In the genomic region with DNA sequence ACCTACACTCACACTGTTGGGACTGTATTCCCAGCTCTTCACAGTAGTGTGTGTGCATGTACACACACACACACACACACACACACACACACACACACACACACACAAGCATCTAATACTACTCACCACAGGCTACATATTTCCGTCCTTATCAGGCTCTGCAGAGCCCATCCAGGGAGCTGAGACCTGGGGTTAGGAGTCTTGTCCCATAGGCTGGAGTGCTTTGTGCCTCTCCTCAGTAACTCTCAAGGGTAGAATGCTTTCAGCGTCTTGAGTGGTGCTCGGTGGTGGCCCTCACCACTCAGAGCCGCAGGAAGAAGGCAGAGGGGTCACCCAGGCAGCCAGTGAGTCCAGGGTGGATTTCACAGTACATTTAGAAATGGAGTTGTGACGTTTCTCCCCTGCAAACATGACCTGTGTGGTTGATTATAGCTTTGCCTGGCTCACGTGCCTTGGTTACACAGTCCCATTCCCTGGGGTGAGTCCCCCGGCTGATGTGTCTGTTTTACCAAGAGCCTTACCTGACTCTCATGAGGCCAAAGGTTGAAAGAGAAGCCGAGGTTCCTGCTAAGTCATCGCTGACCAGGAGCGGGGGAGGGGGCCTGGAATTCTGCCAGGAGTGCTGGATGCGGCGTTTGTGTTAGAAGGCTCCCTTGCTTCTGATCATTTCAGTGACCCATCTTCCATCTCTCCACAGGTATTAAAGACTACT, we compare ENCODE assay signal across 12 mouse cellular contexts. TPM values are rescaled to one million over a fixed set of nuclear protein-coding genes. Genes with fewer than 3 reads are reported as not detected.
DNase-seq lines count a peak whose midpoint lies in the region; ATAC-seq and TF ChIP-seq lines count a peak whose summit lies in the region.
"Had no signal": no experiment of that assay in that cellular context is flagged by ENCODE, and none has a peak within 500 bp of the region (broad histone marks: within the 10 kb centered on the region; RNA-seq: fewer than 3 reads in every experiment).

No protein-coding gene starts in this region.

- H3K4me3 ChIP-seq in megakaryocyte, embryonic 14.5 days (replicated peaks) = peak overlapping the region; percentile 7
- no peak overlapping the region for H3K4me3 ChIP-seq in kidney, embryonic 14.5 days (ENCODE audit: low read length)
- H3K4me3 ChIP-seq in liver, postnatal 0 days (ENCODE audit: low read depth, low read length) = peak overlapping the region; percentile 86
- H3K4me3 ChIP-seq: myocyte had no signal

- no peak for ATAC-seq in megakaryocyte, adult 5-6 weeks (ENCODE audit: poor library complexity, severe bottlenecking)
- no peak for ATAC-seq in kidney, embryonic 14.5 days (ENCODE audit: low FRiP score, low TSS enrichment)
- ATAC-seq in liver, postnatal 0 days = peak; percentile 64

- 0 out of 2 replicates have a peak, but pooled peaks have one; percentile 3 for TF ChIP-seq EP300 in liver, postnatal 0 days (IDR thresholded peaks at IDR 0.05; ENCODE audit: low read depth)

- peaks cover 72% of the 10 kb centered on the region for H3K4me1 ChIP-seq in megakaryocyte, embryonic 14.5 days
- H3K4me1 ChIP-seq in kidney, embryonic 14.5 days (ENCODE audit: control insufficient read depth, insufficient read depth, low read length) = peaks cover 12% of the 10 kb centered on the region; the same call in 1 of the 2 replicates
- H3K4me1 ChIP-seq in liver, postnatal 0 days (ENCODE audit: insufficient read depth) = peaks cover 57% of the 10 kb centered on the region

- WGBS in kidney, embryonic 14.5 days = 48% methylated on average over 12 of the region's 12 CpGs
- 49% methylated on average over 12 of the region's 12 CpGs for WGBS in liver, postnatal 0 days (ENCODE audit: insufficient replicate concordance)

- DNase-seq in adrenal gland, adult 2 months = peak; percentile 59
- DNase-seq in adrenal gland, adult 18-20 months (ENCODE audit: low spot score in 2 of 2) = no peak
- DNase-seq in liver, postnatal 0 days = peak; percentile 76
- DNase-seq in cerebellum, adult 8-10 months = no peak
- no peak for DNase-seq in urinary bladder, adult 2 months (ENCODE audit: low spot score)
- DNase-seq: embryo, embryonic 11 days; gastrocnemius, postnatal 25 days; layer of hippocampus, postnatal 36 days had no signal

- no peak for TF ChIP-seq CTCF in liver, postnatal 0 days (IDR thresholded peaks at IDR 0.05; ENCODE audit: low read depth)

- H3K9me3 ChIP-seq in megakaryocyte, embryonic 14.5 days = peaks cover 6% of the 10 kb centered on the region
- no peaks in the 10 kb centered on the region for H3K9me3 ChIP-seq in kidney, embryonic 14.5 days (ENCODE audit: control insufficient read depth, low read length)
- H3K9me3 ChIP-seq in liver, postnatal 0 days (ENCODE audit: low read length) = no peaks in the 10 kb centered on the region

- H3K36me3 ChIP-seq in megakaryocyte, embryonic 14.5 days (replicated peaks; ENCODE audit: low read length) = peaks cover 92% of the 10 kb centered on the region
- H3K36me3 ChIP-seq in kidney, embryonic 14.5 days (ENCODE audit: control insufficient read depth, insufficient read depth, low read length) = peaks cover 34% of the 10 kb centered on the region
- H3K36me3 ChIP-seq in liver, postnatal 0 days (replicated peaks; ENCODE audit: insufficient read depth, low read length) = peaks cover 67% of the 10 kb centered on the region

- no peaks in the 10 kb centered on the region for H3K27me3 ChIP-seq in megakaryocyte, embryonic 14.5 days (replicated peaks)
- H3K27me3 ChIP-seq in kidney, embryonic 14.5 days (ENCODE audit: control insufficient read depth, insufficient read depth, low read length) = no peaks in the 10 kb centered on the region
- no peaks in the 10 kb centered on the region for H3K27me3 ChIP-seq in liver, postnatal 0 days (ENCODE audit: insufficient read depth, low read length)

- H3K27ac ChIP-seq in kidney, embryonic 14.5 days (ENCODE audit: low read depth, low read length) = 0 out of 2 replicates have a peak overlapping the region, but pooled peaks have one; percentile 30
- H3K27ac ChIP-seq in liver, postnatal 0 days (ENCODE audit: low read depth) = peak overlapping the region; percentile 82

- peak overlapping the region; percentile 31; the same call in 1 of the 2 replicates for H3K9ac ChIP-seq in kidney, embryonic 14.5 days (ENCODE audit: low read depth, low read length)
- H3K9ac ChIP-seq in liver, postnatal 0 days (replicated peaks) = peak overlapping the region; percentile 35

- H3K4me2 ChIP-seq in kidney, embryonic 14.5 days (replicated peaks; ENCODE audit: low read depth, low read length) = no peak overlapping the region
- H3K4me2 ChIP-seq in liver, postnatal 0 days (ENCODE audit: low read depth, low read length) = peak overlapping the region; percentile 80

RNA-seq across cellular contexts. Expression of a gene that starts 7.2 kb away (rescaled TPM):
- 100 to 1,000 TPM; 161 to 186 TPM for total RNA-seq in adrenal gland, adult 2 months (2021)
- polyA plus RNA-seq in adrenal gland, adult 2 months (2012; rRNA removed) = 218 and 257 TPM in 2 replicates
- total RNA-seq in adrenal gland, adult 18-20 months (2021) = 100 to 1,000 TPM; 115 to 227 TPM
- 46.1 and 131 TPM in 2 replicates for polyA plus RNA-seq in megakaryocyte, embryonic 14.5 days (2012; ENCODE audit: insufficient read depth, low replicate concordance)
- 24.8 and 35.1 TPM in 2 replicates for total RNA-seq in megakaryocyte, adult 5-6 weeks (2015)
- total RNA-seq in megakaryocyte, adult 5-6 weeks (2017) = 10.0 and 10.7 TPM in 2 replicates
- 161 and 195 TPM in 2 replicates for polyA plus RNA-seq in kidney, embryonic 14.5 days (2014; fragmentation: Nextera tagmentation; extraction: Ambion mirVana)
- polyA plus RNA-seq in liver, postnatal 0 days (2015; fragmentation: Nextera tagmentation; extraction: Ambion mirVana) = 349 and 355 TPM in 2 replicates
- polyA plus RNA-seq in urinary bladder, adult 2 months (2012; rRNA removed) = 47.7 and 53.9 TPM in 2 replicates

RNA-seq across cellular contexts. Expression of a gene that starts 30.1 kb away (rescaled TPM):
- 10 to 100 TPM in 1 of 2 experiments, 1 to 10 TPM in 1; 9.1 to 16.1 TPM for total RNA-seq in adrenal gland, adult 2 months (2021)
- 4.3 and 4.5 TPM in 2 replicates for polyA plus RNA-seq in adrenal gland, adult 2 months (2012; rRNA removed)
- total RNA-seq in adrenal gland, adult 18-20 months (2021) = 10 to 100 TPM in 1 of 2 experiments, 1 to 10 TPM in 1; 9.3 to 11.4 TPM
- 4.2 and 6.8 TPM in 2 replicates for polyA plus RNA-seq in megakaryocyte, embryonic 14.5 days (2012; ENCODE audit: insufficient read depth, low replicate concordance)
- 14.1 and 17.8 TPM in 2 replicates for total RNA-seq in megakaryocyte, adult 5-6 weeks (2015)
- 26.9 and 28.4 TPM in 2 replicates for total RNA-seq in megakaryocyte, adult 5-6 weeks (2017)
- polyA plus RNA-seq in kidney, embryonic 14.5 days (2014; fragmentation: Nextera tagmentation; extraction: Ambion mirVana) = 0.24 and 0.51 TPM in 2 replicates
- polyA plus RNA-seq in liver, postnatal 0 days (2015; fragmentation: Nextera tagmentation; extraction: Ambion mirVana) = 1.3 and 2.3 TPM in 2 replicates
- polyA plus RNA-seq in urinary bladder, adult 2 months (2012; rRNA removed) = 3.0 and 5.3 TPM in 2 replicates

Comparison
In these comparisons a context has a peak if more than half of its experiments do, and no peak if none do; other contexts are left out.
1. DNase-seq: peak in adrenal gland, adult 2 months (single experiment) and liver, postnatal 0 days (single experiment); none in adrenal gland, adult 18-20 months (0 of 2), cerebellum, adult 8-10 months (single experiment) and urinary bladder, adult 2 months (single experiment).